Mouse (Mus musculus) heart, embryonic 14.5 days (tissue): Measurements from ENCODE around the gene Acsl1. TPM values are rescaled to one million over a fixed set of nuclear protein-coding genes. Genes with fewer than 3 reads are reported as not detected.

ENCODE experiments used
- ATAC-seq: fragments of 200-750 bp; cut with Nextera tagmentation; 2 replicates; pipeline ENCODE4 v1.8.0; 2017; ENCODE audit warnings: low read depth, moderate TSS enrichment; ENCODE audit not compliant: insufficient number of reproducible peaks, insufficient read depth, low FRiP score
- H3K27ac ChIP-seq, 2 experiments: fragments of 200-500 bp in 1 of 2; fragments of 300-500 bp in 1 of 2; sonication (generic) in 1 of 2; replicated peaks in 1 of 2; 2 replicates each; pipeline ENCODE4 v1.5.1; 2012 to 2014; ENCODE audit warnings: low read depth in 2 of 2, low read length in 2 of 2, control low read depth in 1 of 2, mild to moderate bottlenecking in 1 of 2, mixed read lengths in 1 of 2; ENCODE audit not compliant: control insufficient read depth in 1 of 2, insufficient read depth in 1 of 2
- H3K27me3 ChIP-seq: fragments of 300-500 bp; sonication (generic); 2 replicates; pipeline ENCODE4 v1.6.1; 2014; ENCODE audit warnings: mild to moderate bottlenecking, low read length, control low read depth; ENCODE audit not compliant: control insufficient read depth, insufficient read depth
- H3K36me3 ChIP-seq: fragments of 300-500 bp; sonication (generic); 2 replicates; pipeline ENCODE4 v1.6.1; 2014; ENCODE audit warnings: mild to moderate bottlenecking, control low read depth, low read length, mixed read lengths; ENCODE audit not compliant: control insufficient read depth, insufficient read depth
- H3K4me1 ChIP-seq, 2 experiments: fragments of 200-500 bp in 1 of 2; fragments of 300-500 bp in 1 of 2; sonication (generic) in 1 of 2; 2 replicates each; pipeline ENCODE4 v1.6.1; 2012 to 2014; ENCODE audit warnings: low read length in 2 of 2, control low read depth in 1 of 2, mixed read lengths in 1 of 2; ENCODE audit not compliant: control insufficient read depth in 2 of 2, insufficient read depth in 2 of 2
- H3K4me2 ChIP-seq: fragments of 300-500 bp; sonication (generic); 2 replicates; pipeline ENCODE4 v1.6.1; 2014; ENCODE audit warnings: mild to moderate bottlenecking, low read length
- H3K4me3 ChIP-seq, 2 experiments: fragments of 200-500 bp in 1 of 2; fragments of 300-500 bp in 1 of 2; sonication (generic) in 1 of 2; 2 replicates each; pipeline ENCODE4 v1.5.1; 2012 to 2014; ENCODE audit warnings: low read length in 2 of 2, mild to moderate bottlenecking in 2 of 2, control low read depth in 1 of 2, low read depth in 1 of 2, moderate library complexity in 1 of 2; ENCODE audit not compliant: control insufficient read depth in 1 of 2, insufficient read depth in 1 of 2
- H3K9ac ChIP-seq: fragments of 300-500 bp; sonication (generic); 2 replicates; pipeline ENCODE4 v1.6.1; 2014; ENCODE audit warnings: mild to moderate bottlenecking, low read length
- H3K9me3 ChIP-seq: fragments of 300-500 bp; sonication (generic); 2 replicates; pipeline ENCODE4 v1.6.1; 2016; ENCODE audit warnings: low read length, control low read depth; ENCODE audit not compliant: control insufficient read depth
- whole genome bisulfite sequencing: fragments of 180-500 bp; shearing (Covaris S2); extraction: QIAGEN DNeasy Blood & Tissue Kit; methylation state at CpG from one replicate; pipeline ENCODE4 v1.1.7; 2014; 5-methylcytosine and 5-hydroxymethylcytosine counted together
- polyA plus RNA-seq: library from polyadenylated mRNA; unstranded; fragments of >200 nt; fragmentation: Nextera tagmentation; extraction: Ambion mirVana; gene quantifications from 2 replicates; pipeline ENCODE4 v1.2.1, GENCODE M21; 2014

Gene Acsl1
- polyA plus RNA-seq, 1 experiment from 2014 or later: 44.1 TPM

DNA sequence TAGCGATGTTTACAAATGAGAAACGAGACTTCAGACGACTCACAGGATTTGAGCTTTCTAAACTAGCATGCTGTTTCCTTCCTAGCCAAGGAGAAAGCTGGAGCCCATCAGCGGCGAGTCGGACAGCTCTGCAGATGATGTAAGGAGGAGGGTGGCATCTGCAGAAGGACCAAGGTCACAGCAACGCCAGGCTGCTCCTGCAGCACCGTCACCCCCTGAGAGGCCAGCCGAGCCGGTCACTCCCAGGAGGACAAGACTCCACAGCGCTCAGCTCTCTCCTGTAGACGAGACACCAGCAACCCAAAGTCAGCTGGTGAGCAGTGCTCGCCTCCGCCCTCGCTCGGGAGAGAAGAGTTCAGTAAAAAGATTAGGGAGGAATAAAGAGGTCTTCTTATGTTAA lies 91.5 kb downstream of the Acsl1 start:
- H3K9me3 ChIP-seq: no peaks in the 10 kb centered on the region
- H3K36me3 ChIP-seq: peaks cover 34% of the 10 kb centered on the region
- H3K27ac ChIP-seq: no peak overlapping the region
- no peaks in the 10 kb centered on the region; a peak in 1 of 4 replicates for H3K4me1 ChIP-seq
- no peaks in the 10 kb centered on the region for H3K27me3 ChIP-seq
- no peak overlapping the region for H3K4me2 ChIP-seq
- 82% methylated on average over 16 of the region's 16 CpGs for WGBS
- no peak overlapping the region for H3K9ac ChIP-seq
- no peak overlapping the region for H3K4me3 ChIP-seq
- no peak for ATAC-seq

DNA sequence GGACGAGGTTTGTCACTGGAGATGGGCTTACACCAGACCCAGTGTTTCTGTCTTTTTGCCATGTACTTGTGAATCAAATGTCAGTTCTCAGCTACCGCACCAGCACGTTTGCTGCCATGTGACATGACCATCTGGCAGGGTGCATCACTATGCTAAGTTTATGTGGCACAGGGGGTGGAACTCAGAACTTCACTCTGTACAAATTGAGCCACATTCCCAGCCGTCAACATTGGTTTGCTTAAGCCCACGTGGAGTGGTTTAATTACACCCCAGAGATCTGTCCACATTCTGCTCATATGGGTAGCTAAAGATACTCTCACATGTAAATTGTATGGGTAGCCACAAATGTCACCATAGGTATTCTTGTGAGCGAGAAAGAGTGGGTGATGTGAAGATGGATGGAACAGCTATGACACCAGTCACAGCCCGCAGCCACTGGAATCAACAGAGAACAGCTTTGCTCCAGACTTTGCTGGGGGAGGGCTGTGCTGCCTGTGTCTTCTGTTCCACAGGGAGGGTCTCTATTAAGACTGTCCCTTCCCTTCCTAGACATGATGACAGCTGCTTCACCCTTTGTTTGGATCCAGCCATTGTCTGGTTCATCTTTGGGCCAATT lies 96.2 kb downstream of the Acsl1 start:
- Histone ChIP-seq H3K4me2 (no peak overlapping the region), H3K9me3 (no peaks in the 10 kb centered on the region), H3K27ac (no peak overlapping the region), H3K4me3 (no peak overlapping the region), H3K4me1 (no peaks in the 10 kb centered on the region), H3K27me3 (no peaks in the 10 kb centered on the region), H3K36me3 (peaks cover 27% of the 10 kb centered on the region), H3K9ac (no peak overlapping the region)
- 90% methylated on average over 7 of the region's 7 CpGs for WGBS
- no peak for ATAC-seq

DNA sequence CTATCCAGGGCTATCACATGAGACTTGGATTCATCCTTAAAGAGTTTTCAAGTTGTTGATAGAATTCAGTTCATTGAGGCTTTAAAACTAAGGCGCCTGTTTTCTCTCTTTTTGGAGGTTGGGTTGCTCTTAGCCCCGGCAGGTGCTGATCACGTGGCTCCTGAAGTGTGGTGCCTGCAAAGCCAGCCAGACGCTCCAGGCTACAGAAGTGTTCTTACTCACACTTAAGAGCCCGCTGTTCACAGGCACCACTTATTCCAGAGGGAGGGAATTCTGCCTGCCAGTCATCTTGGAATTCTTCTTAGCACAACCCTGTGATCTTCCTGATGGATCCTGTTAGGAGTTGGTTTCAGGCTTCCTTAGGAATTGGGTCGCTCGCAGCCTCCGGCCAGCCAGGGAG lies 97.1 kb downstream of the Acsl1 start:
- no peaks in the 10 kb centered on the region for H3K27me3 ChIP-seq
- H3K9ac ChIP-seq: no peak overlapping the region
- H3K36me3 ChIP-seq: peaks cover 22% of the 10 kb centered on the region
- 70% methylated on average over 8 of the region's 8 CpGs for WGBS
- no peak overlapping the region for H3K27ac ChIP-seq
- no peak for ATAC-seq
- no peaks in the 10 kb centered on the region for H3K4me1 ChIP-seq
- no peaks in the 10 kb centered on the region for H3K9me3 ChIP-seq
- no peak overlapping the region for H3K4me3 ChIP-seq
- H3K4me2 ChIP-seq: no peak overlapping the region

DNA sequence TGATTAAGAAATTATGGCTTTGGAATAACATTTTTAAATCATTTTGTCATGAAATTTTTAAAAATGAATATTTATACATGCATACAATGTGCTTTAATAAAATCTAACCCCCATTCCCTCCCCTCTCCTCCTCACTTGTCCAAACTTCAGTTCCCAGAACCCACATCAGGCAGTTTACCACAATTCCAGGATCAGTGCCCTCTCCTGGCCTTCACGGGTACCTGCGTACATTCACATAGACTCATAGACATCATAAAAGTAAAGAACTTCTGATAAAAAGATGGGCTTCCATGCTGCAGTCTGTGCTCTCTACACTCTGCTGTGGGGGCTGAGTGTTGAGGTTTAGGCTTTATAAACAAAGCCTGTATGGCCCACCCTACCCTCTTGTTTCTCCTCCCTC lies 98.1 kb downstream of the Acsl1 start:
- 77% methylated on average over 2 of the region's 2 CpGs for WGBS

DNA sequence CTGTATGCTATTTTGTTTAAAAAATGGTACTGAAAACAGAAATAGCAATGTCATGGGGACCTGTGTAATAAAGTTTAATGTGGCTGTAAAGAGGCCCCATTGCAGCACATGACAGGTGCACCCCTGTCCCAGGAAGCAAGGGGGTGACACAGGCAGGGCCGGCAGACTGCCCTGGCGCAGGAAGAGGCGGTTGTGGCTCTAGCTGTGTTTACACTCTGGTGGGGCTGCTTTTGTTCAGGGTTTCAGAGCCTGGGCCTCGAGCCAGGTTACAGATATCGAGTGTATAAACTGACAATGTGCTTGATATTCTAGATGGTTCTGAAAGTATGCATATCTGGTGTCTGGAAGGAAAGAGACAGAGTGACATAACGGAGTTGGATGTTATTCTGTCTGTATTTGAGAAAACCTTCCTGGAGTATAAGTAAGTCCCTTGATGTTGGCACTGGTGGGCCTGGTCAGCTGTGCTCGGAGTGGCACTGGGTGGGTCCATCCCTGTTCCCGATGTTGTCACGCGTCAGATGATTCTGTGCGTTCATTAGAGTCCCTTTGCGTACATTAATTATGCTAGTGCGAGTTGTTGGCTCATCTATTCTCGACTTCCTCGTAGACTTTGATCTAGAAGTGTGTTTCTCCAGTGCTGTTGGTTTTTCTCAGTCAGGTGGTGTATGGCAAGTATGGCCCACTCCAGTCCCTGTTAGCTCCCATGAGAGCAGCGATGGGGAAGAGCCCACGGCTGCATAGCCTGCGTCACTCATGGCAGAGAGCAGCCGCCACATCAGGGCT lies 99.0 kb downstream of the Acsl1 start:
- Histone ChIP-seq H3K4me2 (no peak overlapping the region), H3K9ac (no peak overlapping the region), H3K4me1 (no peaks in the 10 kb centered on the region), H3K36me3 (peaks cover 35% of the 10 kb centered on the region), H3K27me3 (no peaks in the 10 kb centered on the region), H3K27ac (no peak overlapping the region), H3K4me3 (no peak overlapping the region), H3K9me3 (no peaks in the 10 kb centered on the region)
- 81% methylated on average over 19 of the region's 19 CpGs for WGBS
- no peak for ATAC-seq

More for the DNA sequence above, 98.1 kb downstream of the Acsl1 start:
- H3K9me3 ChIP-seq: no peaks in the 10 kb centered on the region
- peaks cover 26% of the 10 kb centered on the region for H3K36me3 ChIP-seq
- no peaks in the 10 kb centered on the region for H3K27me3 ChIP-seq
- no peak overlapping the region for H3K27ac ChIP-seq
- no peak for ATAC-seq
- no peaks in the 10 kb centered on the region for H3K4me1 ChIP-seq
- no peak overlapping the region for H3K4me3 ChIP-seq
- no peak overlapping the region for H3K4me2 ChIP-seq
- no peak overlapping the region for H3K9ac ChIP-seq

DNA sequence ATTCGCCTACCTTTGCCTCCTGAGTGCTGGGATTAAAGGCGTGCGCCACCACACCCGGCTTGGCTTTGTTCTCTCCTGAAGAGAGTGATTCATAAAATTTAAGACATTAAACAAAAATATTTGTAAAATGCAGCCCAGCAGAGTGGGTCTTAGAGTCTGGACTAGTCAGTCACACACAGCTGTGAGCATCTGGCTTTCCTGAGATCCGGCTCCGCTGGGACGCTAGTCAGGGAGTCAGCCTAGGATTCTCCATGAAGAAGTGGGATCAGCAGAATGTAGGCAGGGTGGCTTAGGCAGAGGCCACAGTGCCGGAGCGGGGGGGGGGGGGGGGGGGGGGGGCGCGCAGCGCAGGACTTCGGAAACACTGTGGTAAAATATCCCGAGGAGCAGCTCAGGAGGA lies 99.8 kb downstream of the Acsl1 start:
- ATAC-seq: no peak
- H3K4me1 ChIP-seq: no peaks in the 10 kb centered on the region
- no peak overlapping the region for H3K9ac ChIP-seq
- H3K4me2 ChIP-seq: no peak overlapping the region
- H3K4me3 ChIP-seq: no peak overlapping the region
- no peaks in the 10 kb centered on the region for H3K9me3 ChIP-seq
- 93% methylated on average over 10 of the region's 14 CpGs for WGBS
- H3K27me3 ChIP-seq: no peaks in the 10 kb centered on the region
- no peak overlapping the region for H3K27ac ChIP-seq
- H3K36me3 ChIP-seq: peaks cover 36% of the 10 kb centered on the region

DNA sequence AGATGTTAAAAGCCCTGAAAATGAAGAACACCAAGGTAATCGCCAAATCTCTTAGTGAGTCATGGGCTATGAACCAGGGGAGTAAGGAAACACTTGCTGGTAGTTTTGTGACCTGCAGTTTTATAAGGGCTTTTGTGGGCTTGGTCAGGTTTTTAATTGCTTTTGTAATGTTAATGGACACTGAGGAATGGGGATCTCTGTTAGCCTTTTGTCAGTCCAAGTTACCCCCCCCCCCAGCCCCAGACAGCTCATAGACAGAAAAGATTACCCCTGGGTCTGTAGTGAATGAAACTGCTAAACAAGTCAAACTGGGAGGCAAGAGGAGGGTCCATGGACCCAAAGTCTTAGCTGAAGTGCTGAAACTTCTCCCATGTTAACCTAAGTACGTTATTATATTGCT lies 102.6 kb downstream of the Acsl1 start:
- no peak for ATAC-seq
- no peak overlapping the region for H3K4me2 ChIP-seq
- no peaks in the 10 kb centered on the region for H3K4me1 ChIP-seq
- peaks cover 59% of the 10 kb centered on the region for H3K36me3 ChIP-seq
- no peak overlapping the region for H3K9ac ChIP-seq
- H3K27me3 ChIP-seq: no peaks in the 10 kb centered on the region
- 96% methylated on average over 2 of the region's 2 CpGs for WGBS
- H3K4me3 ChIP-seq: no peak overlapping the region
- H3K27ac ChIP-seq: no peak overlapping the region
- H3K9me3 ChIP-seq: no peaks in the 10 kb centered on the region
